Mouse (Mus musculus) forebrain, embryonic 11.5 days (tissue): ENCODE measurements at regions not wholly inside any gene's neighbourhood (a gene's known extent, or its start where the extent isn't known, plus 50 kb on each side); places are given as distances from the start of the nearest gene placed in this dataset.

Experiments used
- ATAC-seq: fragments of 200-750 bp; cut with Nextera tagmentation; replicated peaks from 2 replicates; pipeline ENCODE4 v1.8.0; 2017; ENCODE audit warnings: moderate TSS enrichment; ENCODE audit not compliant: low FRiP score
- DNase-seq: peaks from one replicate; pipeline ENCODE4 v3.0.0-alpha.2; 2017; ENCODE audit warnings: low spot score
- H3K27ac ChIP-seq: fragments of 300-500 bp; sonication (generic); 2 replicates; pipeline ENCODE4 v1.5.1; 2014; ENCODE audit warnings: low read depth, low read length
- H3K27me3 ChIP-seq: fragments of 300-500 bp; sonication (generic); 2 replicates; pipeline ENCODE4 v1.6.1; 2014; ENCODE audit warnings: mild to moderate bottlenecking, low read length, mixed read lengths; ENCODE audit not compliant: control insufficient read depth, insufficient read depth
- H3K36me3 ChIP-seq: fragments of 300-500 bp; sonication (generic); 2 replicates; pipeline ENCODE4 v1.6.1; 2014; ENCODE audit warnings: mild to moderate bottlenecking, low read length, moderate library complexity, mixed read lengths; ENCODE audit not compliant: control insufficient read depth, insufficient read depth
- H3K4me1 ChIP-seq: fragments of 300-500 bp; sonication (generic); replicated peaks from 2 replicates; pipeline ENCODE4 v1.6.1; 2014; ENCODE audit warnings: low read length, mixed read lengths; ENCODE audit not compliant: control insufficient read depth, insufficient read depth
- H3K4me2 ChIP-seq: fragments of 300-500 bp; sonication (generic); 2 replicates; pipeline ENCODE4 v1.6.1; 2014; ENCODE audit warnings: low read depth, mild to moderate bottlenecking, low read length, moderate library complexity, mixed read lengths; ENCODE audit not compliant: severe bottlenecking
- H3K4me3 ChIP-seq: fragments of 300-500 bp; sonication (generic); 2 replicates; pipeline ENCODE4 v1.5.1; 2014; ENCODE audit warnings: low read depth, low read length
- H3K9ac ChIP-seq: fragments of 300-500 bp; sonication (generic); 2 replicates; pipeline ENCODE4 v1.6.1; 2014; ENCODE audit warnings: low read length
- H3K9me3 ChIP-seq: fragments of 300-500 bp; sonication (generic); 2 replicates; pipeline ENCODE4 v1.6.1; 2016; ENCODE audit warnings: low read length, mixed read lengths; ENCODE audit not compliant: control insufficient read depth
- WGBS: fragments of 180-500 bp; shearing (Covaris S2); extraction: QIAGEN DNeasy Blood & Tissue Kit; methylation state at CpG from one replicate; pipeline ENCODE4 v1.1.7; 2014; 5-methylcytosine and 5-hydroxymethylcytosine counted together

- Histone ChIP-seq H3K36me3 (no peaks in the 10 kb centered on the region), H3K4me3 (no peak overlapping the region), H3K4me2 (no peak overlapping the region), H3K9ac (no peak overlapping the region), H3K4me1 (no peaks in the 10 kb centered on the region), H3K27me3 (no peaks in the 10 kb centered on the region), H3K9me3 (no peaks in the 10 kb centered on the region), H3K27ac (no peak overlapping the region)
- ATAC-seq (peak; percentile 76), DNase-seq (no peak)
- WGBS: 65% methylated on average over 6 of the region's 6 CpGs
These were observed 473.5 kb upstream of the Itga1 start for GRCm38 (mm10) chr13:115575052-115575891.

- DNase-seq (no peak), ATAC-seq (no peak)
- Histone ChIP-seq H3K9me3 (no peaks in the 10 kb centered on the region), H3K4me3 (no peak overlapping the region), H3K27ac (no peak overlapping the region), H3K4me2 (no peak overlapping the region), H3K27me3 (no peaks in the 10 kb centered on the region), H3K4me1 (no peaks in the 10 kb centered on the region), H3K9ac (no peak overlapping the region), H3K36me3 (no peaks in the 10 kb centered on the region)
- 78% methylated on average over 3 of the region's 3 CpGs for WGBS
These were observed 439.4 kb upstream of the Itga1 start for GRCm38 (mm10) chr13:115541167-115541566.

GRCm38 (mm10) chr13:115535900-115536299 lies 434.1 kb upstream of the Itga1 start:
- 81% methylated on average over 3 of the region's 3 CpGs for WGBS
- DNase-seq: no peak
- Histone ChIP-seq H3K9ac (no peak overlapping the region), H3K36me3 (no peaks in the 10 kb centered on the region), H3K4me3 (no peak overlapping the region), H3K4me2 (no peak overlapping the region), H3K27ac (no peak overlapping the region), H3K27me3 (no peaks in the 10 kb centered on the region), H3K9me3 (no peaks in the 10 kb centered on the region), H3K4me1 (no peaks in the 10 kb centered on the region)
- no peak for ATAC-seq

GRCm38 (mm10) chr13:115513914-115514313 lies 412.1 kb upstream of the Itga1 start:
- Histone ChIP-seq H3K27ac (no peak overlapping the region), H3K4me1 (no peaks in the 10 kb centered on the region), H3K27me3 (no peaks in the 10 kb centered on the region), H3K4me3 (no peak overlapping the region), H3K9me3 (no peaks in the 10 kb centered on the region), H3K4me2 (no peak overlapping the region), H3K36me3 (no peaks in the 10 kb centered on the region), H3K9ac (no peak overlapping the region)
- whole genome bisulfite sequencing: 65% methylated on average over 8 of the region's 8 CpGs
- DNase-seq (no peak), ATAC-seq (no peak)

GRCm38 (mm10) chr13:115512214-115512613 lies 410.4 kb upstream of the Itga1 start:
- DNase-seq (no peak), ATAC-seq (no peak)
- no peaks in the 10 kb centered on the region for H3K4me1 ChIP-seq
- H3K27me3 ChIP-seq: no peaks in the 10 kb centered on the region
- H3K4me2 ChIP-seq: no peak overlapping the region
- no peak overlapping the region for H3K27ac ChIP-seq
- H3K9me3 ChIP-seq: no peaks in the 10 kb centered on the region
- H3K36me3 ChIP-seq: no peaks in the 10 kb centered on the region
- H3K9ac ChIP-seq: no peak overlapping the region
- no peak overlapping the region for H3K4me3 ChIP-seq

- H3K4me2 ChIP-seq: no peak overlapping the region
- WGBS: 76% methylated on average over 3 of the region's 3 CpGs
- no peak overlapping the region for H3K27ac ChIP-seq
- no peaks in the 10 kb centered on the region for H3K36me3 ChIP-seq
- H3K27me3 ChIP-seq: no peaks in the 10 kb centered on the region
- no peaks in the 10 kb centered on the region for H3K4me1 ChIP-seq
- no peak overlapping the region for H3K9ac ChIP-seq
- no peaks in the 10 kb centered on the region for H3K9me3 ChIP-seq
- DNase-seq (no peak), ATAC-seq (no peak; the same call in 1 of the 2 replicates)
- no peak overlapping the region for H3K4me3 ChIP-seq
These were observed 406.9 kb upstream of the Itga1 start for GRCm38 (mm10) chr13:115508646-115509045.

- H3K4me1 ChIP-seq: no peaks in the 10 kb centered on the region
- no peaks in the 10 kb centered on the region for H3K36me3 ChIP-seq
- no peak overlapping the region for H3K9ac ChIP-seq
- DNase-seq: no peak
- WGBS: 53% methylated on average over 4 of the region's 4 CpGs
- H3K27ac ChIP-seq: no peak overlapping the region
- ATAC-seq: no peak
- H3K27me3 ChIP-seq: no peaks in the 10 kb centered on the region
- H3K9me3 ChIP-seq: no peaks in the 10 kb centered on the region
- H3K4me3 ChIP-seq: no peak overlapping the region
- no peak overlapping the region for H3K4me2 ChIP-seq
These were observed 392.6 kb upstream of the Itga1 start for GRCm38 (mm10) chr13:115494399-115494798.

- DNase-seq: no peak
These were observed 374.1 kb upstream of the Itga1 start for GRCm38 (mm10) chr13:115475861-115476260.

GRCm38 (mm10) chr13:115465689-115466088 lies 363.9 kb upstream of the Itga1 start:
- Histone ChIP-seq H3K36me3 (no peaks in the 10 kb centered on the region), H3K27ac (no peak overlapping the region), H3K4me2 (no peak overlapping the region), H3K9ac (no peak overlapping the region), H3K9me3 (no peaks in the 10 kb centered on the region), H3K4me1 (no peaks in the 10 kb centered on the region), H3K27me3 (no peaks in the 10 kb centered on the region), H3K4me3 (no peak overlapping the region)
- DNase-seq: no peak
- no peak for ATAC-seq
- WGBS: 81% methylated on average over 6 of the region's 6 CpGs

More at GRCm38 (mm10) chr13:115475861-115476260, 374.1 kb upstream of the Itga1 start:
- H3K36me3 ChIP-seq: no peaks in the 10 kb centered on the region
- WGBS: 55% methylated on average over 2 of the region's 2 CpGs
- H3K27ac ChIP-seq: no peak overlapping the region
- no peak for ATAC-seq
- no peak overlapping the region for H3K9ac ChIP-seq
- no peak overlapping the region for H3K4me2 ChIP-seq
- no peak overlapping the region for H3K4me3 ChIP-seq
- H3K27me3 ChIP-seq: no peaks in the 10 kb centered on the region
- H3K9me3 ChIP-seq: no peaks in the 10 kb centered on the region
- no peaks in the 10 kb centered on the region for H3K4me1 ChIP-seq
